Mouse (Mus musculus): Measurements from ENCODE around the gene Vmn2r74.

The Vmn2r74 gene

GRCm38 (mm10) chr7:85961529-85961928, at the start of gene Vmn2r74:
TSS of gene Vmn2r74 (minus strand) at chr7:85961629.
- DNase-seq (ENCODE audit: extremely low read depth, low read depth) = no peak

DNA sequence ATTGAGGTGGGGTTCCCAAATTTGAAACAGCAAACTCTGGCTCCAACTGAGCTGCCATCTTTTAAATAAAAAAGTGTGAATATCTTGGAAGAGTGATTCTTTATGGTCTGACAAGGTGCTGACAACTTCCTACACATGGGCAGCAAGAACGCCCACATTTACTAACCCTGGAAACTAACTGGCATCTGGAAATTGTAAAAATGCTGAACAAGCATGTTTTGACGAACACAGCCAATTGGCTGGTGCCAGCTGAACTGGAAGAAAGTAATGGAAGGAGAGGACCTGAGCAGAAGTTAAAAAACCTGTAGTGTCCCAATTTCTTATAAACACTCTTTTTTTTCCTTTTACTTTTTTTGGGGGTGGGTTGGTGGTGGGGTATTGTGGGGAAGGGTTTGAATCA, 46.1 kb upstream of the Vmn2r74 start:
- no peak for DNase-seq (ENCODE audit: extremely low read depth, low read depth)
